Mouse (Mus musculus): ENCODE data around the gene Gm27021.

Gene Gm27021

DNA sequence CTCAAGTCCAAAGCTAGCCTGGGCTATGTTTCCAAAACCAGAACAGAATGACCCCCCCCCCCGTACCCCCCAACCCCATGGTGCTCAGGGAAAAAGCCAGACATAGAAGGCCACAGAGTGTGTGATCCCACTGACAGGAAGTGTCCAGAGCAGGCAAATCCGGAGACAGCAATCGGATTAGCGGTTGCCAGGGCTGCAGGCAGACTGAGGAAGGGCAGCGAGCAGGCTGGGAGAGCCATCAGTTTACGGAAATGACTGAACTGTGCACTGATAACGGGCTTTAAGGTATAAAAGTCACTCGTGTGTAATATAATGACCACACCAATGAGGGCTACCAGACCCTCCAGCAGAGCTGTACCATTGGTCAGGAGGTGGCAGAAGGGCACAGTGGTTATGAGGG, 26.6 kb downstream of the Gm27021 start:
- DNase-seq (ENCODE audit: low spot score in 2 of 2): no peak

DNA sequence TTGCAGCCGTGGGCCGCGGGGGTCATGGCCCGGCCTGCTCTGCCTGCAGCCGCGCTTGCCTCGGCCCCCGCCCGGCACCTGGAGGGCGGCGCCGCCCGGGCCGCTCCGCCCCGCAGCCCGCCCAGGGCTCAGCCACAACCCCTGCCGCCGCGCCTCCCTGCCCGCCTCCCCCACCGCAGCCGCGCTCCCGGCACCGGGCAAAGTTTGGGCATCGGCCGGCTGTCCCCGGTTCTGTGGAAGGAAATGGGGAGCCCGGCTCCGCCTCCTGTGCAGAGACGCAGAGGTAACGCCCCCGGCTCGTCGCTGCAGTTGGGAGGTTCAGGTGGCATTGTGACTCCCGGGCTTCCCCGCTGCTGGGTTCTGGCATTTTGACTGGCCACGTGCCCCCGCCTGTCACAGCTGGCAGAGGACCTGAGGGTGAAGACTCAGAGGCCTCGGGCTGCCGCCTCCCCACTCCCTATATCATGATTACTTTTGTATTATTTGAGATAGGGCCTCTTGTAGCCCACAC, 33.5 kb downstream of the Gm27021 start:
- no peak for DNase-seq (ENCODE audit: low spot score in 2 of 2)

GRCm38 (mm10) chr8:120633665-120634271, 34.1 kb downstream of the Gm27021 start:
- no peak for DNase-seq (ENCODE audit: low spot score in 2 of 2)

- DNase-seq (ENCODE audit: low spot score in 2 of 2): no peak
These were observed 34.8 kb downstream of the Gm27021 start for GRCm38 (mm10) chr8:120632969-120633664.

GRCm38 (mm10) chr8:120631441-120632375, 36.2 kb downstream of the Gm27021 start:
- DNase-seq (ENCODE audit: low spot score in 2 of 2): no peak

- no peak for DNase-seq (ENCODE audit: low spot score in 2 of 2)
These were observed 37.0 kb downstream of the Gm27021 start for GRCm38 (mm10) chr8:120630848-120631247.

DNA sequence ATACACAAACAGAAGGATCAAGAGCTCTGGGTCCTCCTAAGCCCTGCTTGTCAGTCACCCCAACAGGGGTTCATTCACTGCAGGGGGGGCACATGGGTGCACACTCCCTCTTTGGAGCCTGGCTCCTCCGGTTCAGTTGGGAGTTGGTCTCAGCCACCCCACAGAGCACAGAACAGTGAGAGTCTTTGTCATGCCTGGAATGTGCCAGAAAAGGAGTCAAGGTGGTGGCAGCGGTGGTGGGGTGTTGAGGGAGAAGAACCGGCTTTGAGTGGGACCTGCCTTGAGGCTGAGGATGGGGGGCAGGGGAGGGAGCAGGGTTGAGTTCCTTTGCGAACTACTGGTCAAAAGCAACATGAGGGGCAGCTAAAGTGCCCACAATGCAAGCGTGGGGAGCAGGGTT, 37.8 kb downstream of the Gm27021 start:
- DNase-seq (ENCODE audit: low spot score in 2 of 2): no peak

GRCm38 (mm10) chr8:120627298-120627697, 40.6 kb downstream of the Gm27021 start:
- DNase-seq (ENCODE audit: low spot score in 2 of 2): peak in 1 of 2 experiments; percentile 69

DNA sequence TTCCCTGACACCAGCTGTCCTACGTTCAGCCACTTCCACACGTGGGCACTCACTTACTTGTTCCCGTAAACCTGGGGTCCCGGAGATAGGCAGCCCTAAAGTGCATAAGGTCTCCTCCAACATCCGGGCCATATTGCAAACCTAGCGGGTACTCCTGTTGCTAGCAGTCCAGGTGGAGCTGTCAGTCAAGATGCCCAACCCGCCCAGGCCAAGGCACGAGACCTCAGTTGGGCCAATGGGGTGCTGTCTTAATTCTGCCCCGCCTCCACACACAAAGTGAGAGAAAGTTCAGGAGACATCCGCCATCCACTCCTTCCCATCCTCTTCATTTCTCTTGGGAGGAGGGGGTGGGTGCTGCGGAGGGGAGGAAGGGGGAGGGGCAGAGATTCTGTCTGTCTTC, 41.4 kb downstream of the Gm27021 start:
- DNase-seq (ENCODE audit: low spot score in 2 of 2): no peak

- DNase-seq (ENCODE audit: low spot score in 2 of 2): no peak
These were observed 44.3 kb downstream of the Gm27021 start for GRCm38 (mm10) chr8:120623608-120624007.

- DNase-seq (ENCODE audit: low spot score in 2 of 2): no peak
These were observed 45.7 kb downstream of the Gm27021 start for GRCm38 (mm10) chr8:120622161-120622560.

DNA sequence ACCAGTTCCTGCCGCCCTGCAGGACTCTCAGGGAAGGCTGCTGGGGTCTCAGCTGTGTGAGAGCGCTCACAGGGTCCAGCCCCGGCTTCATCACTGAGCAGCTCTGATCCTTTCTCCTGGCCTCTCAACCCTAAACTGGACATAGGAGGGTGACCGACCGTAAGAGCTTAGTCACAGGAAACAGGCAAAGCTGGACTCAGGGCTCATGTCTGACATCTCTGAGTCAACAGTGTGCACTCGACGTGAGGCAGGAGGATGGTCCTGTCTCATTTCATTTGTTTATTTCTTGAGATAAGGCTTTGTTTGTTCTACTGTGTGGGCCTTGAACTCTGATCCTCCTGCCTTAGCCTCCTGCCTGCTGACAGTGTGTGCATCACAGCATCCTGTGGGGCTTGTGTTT, 47.4 kb downstream of the Gm27021 start:
- no peak for DNase-seq (ENCODE audit: low spot score in 2 of 2)

DNA sequence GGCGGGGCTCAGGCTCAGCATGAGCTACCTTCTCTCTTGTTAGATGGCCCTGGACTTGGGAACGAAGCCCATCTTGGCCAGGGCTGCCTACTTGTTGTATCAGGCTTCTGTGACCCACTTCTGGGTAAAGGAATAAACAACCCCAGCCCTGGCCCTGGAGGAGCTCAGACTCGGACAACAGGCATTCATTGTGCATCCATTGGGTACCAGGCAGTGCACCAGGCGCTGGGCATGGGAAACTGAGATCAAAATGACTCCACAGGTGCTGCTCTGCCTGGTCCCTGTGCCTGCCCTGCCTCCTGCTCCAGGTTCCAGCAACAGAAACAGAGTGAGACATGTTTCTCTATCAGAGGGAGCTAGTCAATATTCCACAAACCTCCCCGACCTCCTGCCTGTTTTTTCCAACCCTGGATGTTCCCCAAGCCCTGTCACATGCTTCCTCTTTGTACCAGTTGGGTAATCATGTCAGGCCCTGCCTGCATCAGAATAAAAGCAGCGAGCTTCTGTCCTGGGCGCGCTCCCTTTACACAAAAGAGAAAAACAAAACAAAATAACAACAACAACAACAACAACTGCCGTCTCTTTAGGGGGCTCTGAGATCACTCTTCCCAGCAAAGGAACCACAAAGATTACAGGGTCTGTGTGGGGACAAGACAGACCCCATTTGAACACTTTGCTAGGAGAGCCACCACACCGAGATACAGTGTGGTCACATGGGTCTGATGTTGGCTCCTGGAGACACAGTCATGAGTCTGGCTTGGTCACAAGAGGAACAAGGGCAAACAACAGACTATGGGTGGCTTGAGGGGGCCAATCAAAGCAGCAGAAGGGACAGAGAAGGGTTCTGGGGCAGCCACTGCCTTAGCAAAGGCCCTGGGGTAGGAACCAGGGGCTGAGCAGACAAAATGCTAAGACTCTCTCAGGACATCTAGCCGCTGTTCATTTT, 48.4 kb downstream of the Gm27021 start:
- no peak for DNase-seq (ENCODE audit: low spot score in 2 of 2)

GRCm38 (mm10) chr8:120618110-120618509, 49.8 kb downstream of the Gm27021 start:
- DNase-seq (ENCODE audit: low spot score in 2 of 2): peak; percentile 61 to 78

DNA sequence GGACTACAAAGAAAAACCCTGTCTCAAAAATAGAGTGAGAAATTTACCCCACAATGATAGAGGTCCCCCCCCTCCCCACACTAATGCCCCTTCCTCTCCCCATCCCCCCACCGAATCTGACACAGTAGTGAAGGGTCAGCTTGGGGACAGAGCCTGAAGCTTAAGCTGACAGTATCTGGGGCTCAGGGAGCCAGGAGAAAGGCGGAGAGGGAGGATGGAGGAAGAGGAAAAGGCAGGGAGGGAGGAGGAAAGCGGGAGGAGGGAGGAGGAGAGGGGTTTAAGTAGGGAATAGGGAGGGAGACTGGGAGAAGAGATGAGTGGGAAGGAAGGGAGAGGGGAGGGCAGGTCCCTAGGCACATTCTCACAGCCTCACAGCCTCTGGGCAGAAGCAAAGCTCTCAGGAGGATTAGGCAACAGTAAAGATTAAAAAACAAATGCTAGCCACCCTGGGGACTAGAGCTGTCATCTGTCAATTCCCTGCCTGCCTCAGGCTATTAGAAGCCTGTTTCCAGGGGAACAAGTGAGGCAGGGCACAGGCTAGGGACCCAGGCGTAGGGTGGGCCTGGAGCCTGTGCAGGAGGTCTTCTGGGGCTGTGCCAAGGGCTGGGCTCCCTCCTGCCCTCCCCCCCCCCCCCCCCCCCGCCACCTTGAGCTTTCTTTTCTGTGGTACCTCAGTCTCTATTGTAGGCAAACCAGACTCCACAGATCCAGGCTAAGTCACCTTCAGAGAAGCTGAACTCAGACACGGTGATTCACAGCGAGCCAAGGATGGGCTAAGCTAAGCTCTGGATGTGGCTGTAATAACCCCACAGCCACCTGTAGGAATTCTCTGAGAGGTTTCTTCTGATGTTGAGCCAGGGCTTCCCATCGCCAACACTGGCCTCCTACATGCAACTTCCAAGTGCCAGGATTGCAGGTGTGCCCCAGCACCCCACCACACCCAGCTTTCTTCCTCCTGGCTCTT, 50.9 kb downstream of the Gm27021 start:
- DNase-seq (ENCODE audit: low spot score in 2 of 2): no peak

DNA sequence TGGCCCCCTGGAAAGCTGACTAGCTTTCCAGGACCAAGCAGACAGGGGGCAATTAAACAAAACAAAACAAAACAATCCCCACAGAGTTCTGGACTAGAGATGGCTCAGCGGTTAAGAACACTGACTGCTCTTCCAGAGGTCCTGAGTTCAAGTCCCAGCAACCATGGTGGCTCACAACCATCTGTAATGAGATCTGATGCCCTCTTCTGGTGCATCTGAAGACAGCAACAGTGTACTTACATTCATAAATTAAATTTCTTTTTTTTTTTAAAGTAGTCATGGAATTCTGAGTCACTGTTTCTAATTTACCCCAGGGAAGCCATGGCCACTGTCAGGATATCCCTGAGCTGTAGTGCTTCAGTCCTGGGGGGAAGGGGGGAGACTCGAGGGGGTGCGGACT, 53.4 kb downstream of the Gm27021 start:
- DNase-seq (ENCODE audit: low spot score in 2 of 2): no peak

DNA sequence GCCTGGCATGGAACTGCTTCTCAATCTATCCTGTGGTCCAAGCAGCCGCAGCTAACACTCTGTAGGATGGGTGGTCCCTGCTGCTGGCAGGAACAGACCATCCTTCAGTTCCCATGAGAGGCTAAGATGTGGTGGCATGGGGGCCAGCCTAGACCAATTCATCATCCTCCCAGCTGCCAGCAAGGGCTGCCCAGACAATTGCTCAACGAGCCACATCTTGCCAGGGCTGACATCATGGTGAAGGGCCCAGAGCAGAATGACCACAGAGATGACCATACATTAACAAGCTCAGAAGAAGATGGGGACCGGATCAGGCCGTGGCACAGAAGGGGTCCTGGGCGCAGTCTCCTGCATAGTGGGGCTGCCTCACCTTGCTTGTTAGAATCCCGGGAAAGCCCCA, 57.1 kb downstream of the Gm27021 start:
- no peak for DNase-seq (ENCODE audit: low spot score in 2 of 2)

DNA sequence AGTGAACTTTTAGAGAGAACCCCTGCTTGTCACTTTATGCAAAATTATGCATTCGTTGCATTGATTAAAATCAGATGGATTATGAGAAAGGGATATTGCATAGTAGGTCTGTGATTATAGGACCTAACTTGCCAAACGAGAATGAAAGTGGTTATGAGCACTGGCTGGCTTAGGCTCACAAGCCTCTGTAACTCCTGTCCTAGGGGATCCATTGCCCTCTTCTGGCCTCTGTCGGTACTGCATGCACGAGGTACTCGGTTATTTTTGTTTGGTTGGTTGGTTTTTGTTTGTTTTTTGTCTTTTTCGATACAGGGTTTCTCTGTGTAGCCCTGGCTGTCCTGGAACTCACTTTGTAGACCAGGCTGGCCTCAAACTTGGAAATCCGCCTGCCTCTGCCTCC, 60.0 kb downstream of the Gm27021 start:
- DNase-seq (ENCODE audit: low spot score in 2 of 2): peak; percentile 70 to 83

GRCm38 (mm10) chr8:120607460-120607859, 60.4 kb downstream of the Gm27021 start:
- no peak for DNase-seq (ENCODE audit: low spot score in 2 of 2)

GRCm38 (mm10) chr8:120602672-120603071, 65.2 kb downstream of the Gm27021 start:
- no peak for DNase-seq (ENCODE audit: low spot score in 2 of 2)

Measured in cerebellum, postnatal 4 days (tissue).